ENCODE assay signal across 8 mouse cellular contexts in genomic region chr4:149518351-149519220, GRCm38 (mm10). TPM values are rescaled to one million over a fixed set of nuclear protein-coding genes. Genes with fewer than 3 reads are reported as not detected.
A peak's percentile ranks its signal among the peaks of the same experiment; 100 is the strongest.
DNase-seq lines count a peak whose midpoint lies in the region; ATAC-seq and TF ChIP-seq lines count a peak whose summit lies in the region.

No protein-coding gene starts in this region.

- H3K36me3 ChIP-seq in heart, embryonic 13.5 days: no peaks in the 10 kb centered on the region
- H3K36me3 ChIP-seq in CH12.LX (replicated peaks in 1 of 2; ENCODE audit: control insufficient read depth in 1 of 2, insufficient read depth in 1 of 2, low read length in 1 of 2): no peaks in the 10 kb centered on the region
- H3K36me3 ChIP-seq in intestine, embryonic 14.5 days (ENCODE audit: control insufficient read depth, insufficient read depth, low read length): no peaks in the 10 kb centered on the region
- no peaks in the 10 kb centered on the region for H3K36me3 ChIP-seq in midbrain, embryonic 15.5 days (replicated peaks)

- no peaks in the 10 kb centered on the region for H3K79me2 ChIP-seq in CH12.LX (replicated peaks; ENCODE audit: control insufficient read depth, extremely low read depth, insufficient read depth, poor library complexity, severe bottlenecking)

- in situ Hi-C loops in CH12.LX (cut with MboI; ENCODE audit: low pct_ligation_motif_present, low pct_unique_long_range_greater_than_20kb, low sequenced_read_pairs): no loop called here

- no peak for TF ChIP-seq EP300 in CH12.LX (IDR thresholded peaks at IDR 0.05; ENCODE audit: low read length)

- TF ChIP-seq CTCF in CH12.LX (conservative IDR thresholded peaks at IDR 0.05 in 1 of 2, IDR thresholded peaks at IDR 0.05 in 1 of 2; ENCODE audit: low read depth in 2 of 2, low read length in 2 of 2): no peak
- no peak for TF ChIP-seq CTCF in cortical plate, adult 2 months (IDR thresholded peaks at IDR 0.05; ENCODE audit: extremely low read depth, insufficient read depth, low read length)

- peak overlapping the region; percentile 92 for H3K4me3 ChIP-seq in heart, embryonic 13.5 days
- H3K4me3 ChIP-seq in CH12.LX (replicated peaks in 1 of 3; ENCODE audit: low read depth in 2 of 3, low read length in 2 of 3, poor library complexity in 1 of 3): peak overlapping the region; percentile 49 to 66 (median 62)
- H3K4me3 ChIP-seq in cortical plate, adult 2 months (ENCODE audit: insufficient read depth, low read length): peak overlapping the region; percentile 98
- H3K4me3 ChIP-seq in intestine, embryonic 14.5 days (ENCODE audit: low read depth, low read length): peak overlapping the region; percentile 66
- peak overlapping the region; percentile 77 for H3K4me3 ChIP-seq in midbrain, embryonic 15.5 days

- H3K4me2 ChIP-seq in heart, embryonic 13.5 days: peak overlapping the region; percentile 97
- peak overlapping the region; percentile 96 for H3K4me2 ChIP-seq in CH12.LX (ENCODE audit: insufficient read depth, low read depth, poor library complexity, severe bottlenecking)
- H3K4me2 ChIP-seq in intestine, embryonic 14.5 days (ENCODE audit: low read length): peak overlapping the region; percentile 93
- H3K4me2 ChIP-seq in midbrain, embryonic 15.5 days: peak overlapping the region; percentile 66

- TF ChIP-seq RAD21 in CH12.LX (IDR thresholded peaks at IDR 0.05; ENCODE audit: low read depth, low read length): no peak

- ATAC-seq in heart, embryonic 13.5 days (ENCODE audit: extremely low read depth, insufficient number of reproducible peaks, low FRiP score, low TSS enrichment): no peak
- ATAC-seq in intestine, embryonic 14.5 days (replicated peaks; ENCODE audit: low FRiP score, low TSS enrichment, low read depth): no peak
- ATAC-seq in midbrain, embryonic 15.5 days (replicated peaks): peak; percentile 46

- peak overlapping the region; percentile 97 for H3K9ac ChIP-seq in heart, embryonic 13.5 days
- peak overlapping the region; percentile 61 for H3K9ac ChIP-seq in CH12.LX (ENCODE audit: insufficient read depth, low read depth)
- H3K9ac ChIP-seq in intestine, embryonic 14.5 days (ENCODE audit: low read length): peak overlapping the region; percentile 80
- peak overlapping the region; percentile 84 for H3K9ac ChIP-seq in midbrain, embryonic 15.5 days

- DNase-seq in heart, postnatal 4 days: no peak
- no peak for DNase-seq in CH12.LX (ENCODE audit: extremely low read depth)
- DNase-seq in intestine, embryonic 14.5 days (ENCODE audit: low spot score): peak; percentile 69
- DNase-seq in urinary bladder, postnatal 14 days (ENCODE audit: low spot score): no peak
- no peak for DNase-seq in frontal cortex, adult 2 months (ENCODE audit: extremely low spot score in 1 of 2, low spot score in 1 of 2)

- dilution Hi-C loops in CH12.LX (cut with MboI; ENCODE audit: extremely low pct_ligation_motif_present, extremely low pct_unique_long_range_greater_than_20kb, low sequenced_read_pairs): no loop called here

- WGBS in heart, embryonic 13.5 days: 4% methylated on average over 47 of the region's 52 CpGs
- 4% methylated on average over 38 of the region's 52 CpGs for WGBS in intestine, embryonic 14.5 days
- 3% methylated on average over 37 of the region's 52 CpGs for WGBS in midbrain, embryonic 15.5 days

- H3K27ac ChIP-seq in heart, embryonic 13.5 days (replicated peaks): peak overlapping the region; percentile 70
- no peak overlapping the region for H3K27ac ChIP-seq in CH12.LX (ENCODE audit: insufficient read depth, low read depth)
- H3K27ac ChIP-seq in cortical plate, adult 2 months (ENCODE audit: insufficient read depth, low read length): no peak overlapping the region
- peak overlapping the region; percentile 47; the same call in 1 of the 2 replicates for H3K27ac ChIP-seq in intestine, embryonic 14.5 days (ENCODE audit: low read depth)
- H3K27ac ChIP-seq in midbrain, embryonic 15.5 days: peak overlapping the region; percentile 66

- TF ChIP-seq POLR2A in CH12.LX (IDR thresholded peaks at IDR 0.05; ENCODE audit: low read depth, low read length): no peak
- TF ChIP-seq POLR2A in cortical plate, adult 2 months (IDR thresholded peaks at IDR 0.05; ENCODE audit: extremely low read depth, insufficient read depth, low read length): no peak

- peaks cover 39% of the 10 kb centered on the region for H3K4me1 ChIP-seq in heart, embryonic 13.5 days
- H3K4me1 ChIP-seq in CH12.LX (ENCODE audit: control insufficient read depth in 1 of 2, insufficient read depth in 2 of 2): peaks cover 9 to 12% of the 10 kb centered on the region in 2 experiments
- H3K4me1 ChIP-seq in cortical plate, adult 2 months (ENCODE audit: control insufficient read depth, insufficient read depth, low read length): peaks cover 9% of the 10 kb centered on the region
- peaks cover 2% of the 10 kb centered on the region; the same call in 1 of the 2 replicates for H3K4me1 ChIP-seq in intestine, embryonic 14.5 days (replicated peaks; ENCODE audit: control insufficient read depth, insufficient read depth, low read length)
- peaks cover 28% of the 10 kb centered on the region for H3K4me1 ChIP-seq in midbrain, embryonic 15.5 days

- no peaks in the 10 kb centered on the region for H3K9me3 ChIP-seq in heart, embryonic 13.5 days
- peaks cover 2% of the 10 kb centered on the region for H3K9me3 ChIP-seq in CH12.LX (replicated peaks; ENCODE audit: low read length)
- no peaks in the 10 kb centered on the region for H3K9me3 ChIP-seq in intestine, embryonic 14.5 days (ENCODE audit: control insufficient read depth, low read length)
- no peaks in the 10 kb centered on the region for H3K9me3 ChIP-seq in midbrain, embryonic 15.5 days

- no peaks in the 10 kb centered on the region for H3K27me3 ChIP-seq in heart, embryonic 13.5 days (replicated peaks)
- H3K27me3 ChIP-seq in CH12.LX (replicated peaks): peaks cover 28% of the 10 kb centered on the region
- H3K27me3 ChIP-seq in intestine, embryonic 14.5 days (replicated peaks; ENCODE audit: control insufficient read depth, insufficient read depth, low read length): no peaks in the 10 kb centered on the region
- no peaks in the 10 kb centered on the region for H3K27me3 ChIP-seq in midbrain, embryonic 15.5 days (replicated peaks)

TF ChIP-seq in CH12.LX, 34 proteins besides CTCF, POLR2A, EP300 and RAD21 (continues in another document):
- TF ChIP-seq POLR2AphosphoS2 (IDR thresholded peaks at IDR 0.05; ENCODE audit: low read depth, low read length) (no peak), USF1 (IDR thresholded peaks at IDR 0.05; ENCODE audit: low read depth, low read length) (no peak), KAT2A (IDR thresholded peaks at IDR 0.05; ENCODE audit: insufficient replicate concordance, low read length) (no peak), SIN3A (IDR thresholded peaks at IDR 0.05; ENCODE audit: low read length) (no peak), RCOR1 (conservative IDR thresholded peaks at IDR 0.05; ENCODE audit: low read depth, low read length) (no peak), CHD1 (IDR thresholded peaks at IDR 0.05; ENCODE audit: low read depth, low read length) (no peak), ZMIZ1 (IDR thresholded peaks at IDR 0.05; ENCODE audit: low read depth, low read length) (no peak), PAX5 (IDR thresholded peaks at IDR 0.05; ENCODE audit: low read length) (no peak), NELFE (IDR thresholded peaks at IDR 0.05; ENCODE audit: low read depth, low read length) (no peak)

RNA-seq across cellular contexts. Expression of gene Ctnnbip1, which starts 0.6 kb away (rescaled TPM):
- polyA plus RNA-seq in heart, embryonic 13.5 days (2015; fragmentation: Nextera tagmentation; extraction: Ambion mirVana): 33.4 and 36.2 TPM in 2 replicates
- total RNA-seq in heart, postnatal 4 days (2021): 10 to 100 TPM; 60.5 to 66.4 TPM
- total RNA-seq in CH12.LX (2012; rRNA removed): 5.7 and 5.9 TPM in 2 replicates
- 4.3 and 4.5 TPM in 2 replicates for total RNA-seq in CH12.LX (2014; rRNA removed)
- polyA plus RNA-seq in CH12.LX (2012; ENCODE audit: insufficient read length, low read depth): 5.7 and 8.4 TPM in 2 replicates
- 35.8 and 38.0 TPM in 2 replicates for polyA plus RNA-seq in cortical plate, adult 2 months (2012; rRNA removed)
- 53.0 and 54.3 TPM in 2 replicates for polyA plus RNA-seq in intestine, embryonic 14.5 days (2014; fragmentation: Nextera tagmentation; extraction: Ambion mirVana)
- polyA plus RNA-seq in midbrain, embryonic 15.5 days (2015; fragmentation: Nextera tagmentation; extraction: Ambion mirVana): 99.5 and 106 TPM in 2 replicates
- 44.8 TPM in 2 replicates for polyA plus RNA-seq in frontal cortex, adult 2 months (2012; rRNA removed)

RNA-seq across cellular contexts. Expression of gene Lzic, which starts 33.6 kb away (rescaled TPM):
- 28.5 and 34.6 TPM in 2 replicates for polyA plus RNA-seq in heart, embryonic 13.5 days (2015; fragmentation: Nextera tagmentation; extraction: Ambion mirVana)
- 10 to 100 TPM; 43.4 to 46.8 TPM for total RNA-seq in heart, postnatal 4 days (2021)
- total RNA-seq in CH12.LX (2012; rRNA removed) (43.4 and 43.6 TPM in 2 replicates), CH12.LX (2014; rRNA removed) (53.3 and 68.5 TPM in 2 replicates)
- 40.0 and 49.5 TPM in 2 replicates for polyA plus RNA-seq in CH12.LX (2012; ENCODE audit: insufficient read length, low read depth)
- polyA plus RNA-seq in cortical plate, adult 2 months (2012; rRNA removed): 9.0 and 9.2 TPM in 2 replicates
- polyA plus RNA-seq in intestine, embryonic 14.5 days (2014; fragmentation: Nextera tagmentation; extraction: Ambion mirVana): 42.2 and 46.5 TPM in 2 replicates
- polyA plus RNA-seq in midbrain, embryonic 15.5 days (2015; fragmentation: Nextera tagmentation; extraction: Ambion mirVana): 36.6 and 39.9 TPM in 2 replicates
- 16.0 and 16.7 TPM in 2 replicates for polyA plus RNA-seq in frontal cortex, adult 2 months (2012; rRNA removed)

RNA-seq across cellular contexts. Expression of gene Nmnat1, which starts 33.6 kb away (rescaled TPM):
- polyA plus RNA-seq in heart, embryonic 13.5 days (2015; fragmentation: Nextera tagmentation; extraction: Ambion mirVana): 11.1 and 11.9 TPM in 2 replicates
- 10 to 100 TPM; 12.7 to 14.8 TPM for total RNA-seq in heart, postnatal 4 days (2021)
- total RNA-seq in CH12.LX (2012; rRNA removed) (11.4 and 12.4 TPM in 2 replicates), CH12.LX (2014; rRNA removed) (9.6 and 10.9 TPM in 2 replicates)
- 8.6 and 10.0 TPM in 2 replicates for polyA plus RNA-seq in CH12.LX (2012; ENCODE audit: insufficient read length, low read depth)
- polyA plus RNA-seq in cortical plate, adult 2 months (2012; rRNA removed): 8.5 and 9.0 TPM in 2 replicates
- 12.0 and 13.7 TPM in 2 replicates for polyA plus RNA-seq in intestine, embryonic 14.5 days (2014; fragmentation: Nextera tagmentation; extraction: Ambion mirVana)
- polyA plus RNA-seq in midbrain, embryonic 15.5 days (2015; fragmentation: Nextera tagmentation; extraction: Ambion mirVana): 7.2 and 7.9 TPM in 2 replicates
- polyA plus RNA-seq in frontal cortex, adult 2 months (2012; rRNA removed): 8.1 and 8.4 TPM in 2 replicates

RNA-seq across cellular contexts. Expression of gene Tmem274, which starts 41.4 kb away (rescaled TPM):
- polyA plus RNA-seq in heart, embryonic 13.5 days (2015; fragmentation: Nextera tagmentation; extraction: Ambion mirVana): 0.51 TPM in 1 of 2 replicates, not detected in the other
- total RNA-seq in heart, postnatal 4 days (2021): not detected
- total RNA-seq in CH12.LX (2012; rRNA removed) (not detected in 2 replicates), CH12.LX (2014; rRNA removed) (not detected in 2 replicates)
- not detected in 2 replicates for polyA plus RNA-seq in CH12.LX (2012; ENCODE audit: insufficient read length, low read depth)
- polyA plus RNA-seq in cortical plate, adult 2 months (2012; rRNA removed): not detected in 2 replicates
- 0.83 TPM in 1 of 2 replicates, not detected in the other for polyA plus RNA-seq in intestine, embryonic 14.5 days (2014; fragmentation: Nextera tagmentation; extraction: Ambion mirVana)
- polyA plus RNA-seq in midbrain, embryonic 15.5 days (2015; fragmentation: Nextera tagmentation; extraction: Ambion mirVana): not detected in 2 replicates
- not detected in 2 replicates for polyA plus RNA-seq in frontal cortex, adult 2 months (2012; rRNA removed)

Comparison
In these comparisons a context has a peak if more than half of its experiments do, and no peak if none do; other contexts are left out.
1. H3K27ac ChIP-seq: peak in heart, embryonic 13.5 days (single experiment), intestine, embryonic 14.5 days (single experiment) and midbrain, embryonic 15.5 days (single experiment); none in CH12.LX (single experiment) and cortical plate, adult 2 months (single experiment).
2. Peak in every context shown above with its lines, with median percentiles within 50 percentile points of each other: H3K4me2 ChIP-seq, H3K4me3 ChIP-seq and H3K9ac ChIP-seq.